Mouse (Mus musculus): ENCODE data around the gene Cox11.

Gene Cox11

DNA sequence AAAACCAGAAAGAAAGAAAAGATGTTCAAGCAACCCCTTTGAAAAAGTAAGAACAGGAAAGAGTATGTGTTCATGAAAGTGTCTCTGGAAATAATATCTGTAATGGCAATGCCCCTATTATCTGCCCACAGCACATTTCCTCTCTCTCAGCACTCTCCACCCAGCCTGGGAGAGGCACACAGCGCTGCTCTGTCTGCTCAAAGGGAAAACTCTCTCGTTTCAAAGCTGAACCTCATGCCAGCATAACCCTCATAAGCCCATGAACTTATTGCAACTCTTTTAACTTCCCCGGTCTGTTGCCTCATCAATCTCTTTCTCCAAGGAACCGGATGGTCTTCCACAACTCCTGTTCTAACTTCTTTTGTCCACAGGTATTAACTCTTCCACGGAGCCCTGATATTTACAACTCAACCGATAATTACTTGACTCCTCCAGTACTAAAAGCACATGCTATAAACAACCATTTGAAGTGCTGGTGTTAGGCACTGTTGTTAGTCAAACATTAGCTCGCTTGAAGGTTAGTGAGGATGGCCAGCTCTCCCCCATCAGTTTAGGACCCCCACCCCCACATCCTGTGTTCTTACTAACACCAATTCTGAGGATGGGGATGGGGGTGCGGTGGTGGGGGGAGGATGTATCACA is 26.5 kb downstream of the Cox11 start:
- DNase-seq (ENCODE audit: low read depth, low spot score), result no peak

DNA sequence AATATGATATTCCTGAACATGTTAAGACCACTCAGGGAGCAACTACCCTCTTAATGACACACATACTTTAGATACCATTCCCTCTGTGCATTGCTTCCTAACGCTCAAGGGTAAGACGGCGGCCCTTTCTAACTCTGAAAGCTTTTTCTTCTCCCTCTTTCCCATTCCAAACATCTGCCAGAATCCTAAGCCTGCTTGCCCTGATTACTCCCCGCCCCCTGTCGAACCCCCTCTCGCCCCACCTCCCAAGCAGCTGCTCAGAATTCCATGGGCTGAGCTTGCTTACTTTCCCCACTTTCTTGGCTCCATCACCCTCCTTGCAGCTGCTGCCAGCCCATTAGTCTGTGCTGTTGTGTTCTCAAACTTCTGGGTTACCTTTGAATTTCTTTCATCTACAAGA is 27.2 kb downstream of the Cox11 start:
- DNase-seq (ENCODE audit: low read depth, low spot score), result no peak

DNA sequence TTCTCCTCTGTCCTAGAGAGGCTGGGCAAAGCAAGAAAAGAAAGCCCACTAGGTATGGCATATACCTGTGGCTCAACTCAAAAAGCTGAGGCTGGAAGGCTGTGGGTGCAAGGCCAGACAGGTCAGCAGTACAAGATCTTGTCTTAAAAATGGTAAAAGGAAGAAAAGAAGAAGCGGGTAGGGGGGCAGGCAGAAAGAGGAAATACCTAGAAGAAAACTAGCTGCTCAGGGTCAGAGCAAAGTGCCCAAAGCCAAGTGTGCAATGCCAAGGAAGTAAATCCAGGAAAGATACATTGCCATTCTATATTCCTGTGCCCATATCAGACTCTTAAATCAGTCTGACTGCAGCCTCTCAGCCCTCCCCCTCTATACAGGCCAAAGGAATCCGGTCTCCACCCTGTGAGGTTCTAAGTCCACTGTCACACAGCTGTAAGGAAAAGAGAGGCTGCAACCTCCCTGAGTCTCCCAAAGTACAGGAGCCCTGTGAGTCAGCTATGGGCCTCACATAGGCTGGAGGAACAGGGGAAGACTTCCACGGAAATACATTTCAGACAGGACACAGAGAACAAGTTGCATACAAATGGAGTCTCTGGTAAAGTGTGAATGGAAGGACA is 28.3 kb downstream of the Cox11 start:
- no peak for DNase-seq (ENCODE audit: low read depth, low spot score)

DNA sequence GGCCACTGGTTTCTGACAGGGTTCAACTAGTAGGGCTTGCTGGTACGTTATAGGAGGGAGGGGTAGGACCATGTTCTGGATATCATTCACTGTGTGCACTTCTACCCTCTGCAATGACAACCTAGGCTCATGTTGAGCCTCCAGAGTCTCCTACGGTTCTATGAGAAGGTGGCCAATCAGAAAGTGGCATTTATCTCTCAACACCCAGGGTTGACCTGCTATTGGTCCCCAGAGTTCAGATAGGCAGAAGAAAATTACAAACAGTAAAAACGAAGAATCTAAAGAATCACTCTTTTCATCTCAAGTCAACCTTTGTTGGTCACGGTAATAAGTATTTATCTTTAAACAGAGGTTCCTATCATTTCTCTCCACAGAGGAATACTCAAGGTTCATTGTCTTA is 28.9 kb downstream of the Cox11 start:
- DNase-seq (ENCODE audit: low read depth, low spot score), result no peak

DNA sequence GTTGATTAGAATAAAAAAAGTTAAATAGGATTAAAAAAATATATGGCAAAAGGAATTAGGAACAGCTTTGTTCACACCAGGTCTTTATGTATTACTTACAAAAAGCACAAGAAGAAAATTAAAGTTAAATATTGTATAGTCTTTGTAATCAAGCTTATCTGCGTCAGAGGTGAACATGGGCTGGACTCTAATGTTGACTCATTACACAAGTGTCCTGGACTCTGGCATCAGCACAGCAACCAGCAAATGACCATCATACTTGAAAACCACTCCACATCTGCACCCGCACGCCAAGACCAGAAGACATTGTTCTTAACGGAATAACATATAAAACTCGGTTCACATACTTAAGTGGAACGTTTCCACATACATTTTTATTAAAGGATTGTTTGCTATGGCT is 29.4 kb downstream of the Cox11 start:
- no peak for DNase-seq (ENCODE audit: low read depth, low spot score)

DNA sequence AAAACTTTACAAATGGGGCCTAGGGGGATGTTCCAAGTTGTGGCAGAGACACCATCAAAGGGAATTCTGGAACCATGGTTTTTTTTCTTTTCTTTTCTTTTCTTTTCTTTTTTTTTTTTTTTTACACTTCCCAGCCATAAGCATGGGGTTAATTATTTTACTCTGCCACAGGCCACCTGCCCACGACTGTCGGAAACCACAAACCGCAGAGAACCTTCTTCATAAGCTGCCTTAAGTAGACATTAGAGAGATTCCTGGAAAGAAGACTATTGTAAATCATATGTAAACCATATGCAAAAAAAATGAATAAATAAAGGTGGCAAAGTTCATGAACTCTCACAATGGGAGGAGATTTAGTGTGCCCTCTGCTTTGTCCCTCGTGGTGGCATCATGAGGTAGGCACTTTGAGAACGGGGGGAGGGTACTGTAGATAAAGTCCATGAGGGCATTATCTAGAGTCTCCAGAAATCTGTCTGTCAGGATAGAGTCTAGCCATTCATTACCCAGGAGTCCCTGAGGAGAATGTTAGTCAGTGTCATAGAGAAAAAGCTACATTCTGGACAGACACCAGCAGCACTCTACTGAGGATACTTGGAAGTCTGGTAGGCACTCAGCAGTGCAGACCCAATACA is 37.6 kb downstream of the Cox11 start:
- no peak for DNase-seq (ENCODE audit: low read depth, low spot score)

DNA sequence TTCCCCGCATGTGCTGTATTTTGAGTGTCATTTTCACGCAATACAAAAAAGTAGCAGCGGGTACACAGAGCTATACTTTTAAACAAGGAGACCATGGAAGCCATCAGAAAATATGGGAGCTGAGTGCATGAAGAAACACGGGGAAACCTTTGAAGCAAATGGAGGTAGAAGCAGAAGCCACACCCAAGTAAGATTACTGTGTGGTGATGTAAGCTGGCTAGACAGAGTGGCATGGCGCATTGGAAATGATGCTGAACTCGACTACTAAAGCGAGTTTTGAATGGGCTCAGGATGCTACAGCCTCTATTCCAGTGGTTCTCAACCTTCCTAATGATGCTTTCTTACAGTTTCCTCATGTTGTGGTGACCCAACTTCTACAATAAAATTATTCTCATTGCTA is 39.1 kb downstream of the Cox11 start:
- DNase-seq (ENCODE audit: low read depth, low spot score), result no peak

DNA sequence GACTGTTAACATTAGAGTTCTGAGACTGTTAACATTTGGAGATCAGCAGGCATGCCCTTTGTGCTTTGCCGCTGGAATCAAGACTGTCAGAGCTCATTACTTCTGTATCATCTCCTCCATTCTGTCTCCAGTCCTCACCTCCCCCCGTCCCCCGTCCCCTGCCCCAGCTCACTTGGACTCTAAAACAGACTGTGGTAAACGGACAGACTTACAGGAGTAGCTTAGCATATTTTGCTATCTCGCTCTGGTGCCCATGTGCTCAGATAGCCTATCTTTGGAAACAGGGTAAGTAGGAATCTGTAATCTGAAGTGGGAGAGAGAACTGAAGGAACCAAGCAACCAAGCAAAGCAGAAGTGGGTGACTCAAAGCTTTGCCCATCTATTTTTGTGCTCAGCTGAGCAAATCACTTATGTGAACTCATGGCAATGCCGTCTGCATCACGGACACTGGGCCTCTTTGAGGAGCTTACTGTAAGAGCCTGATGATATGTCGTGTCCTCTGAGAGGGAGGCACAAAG is 39.9 kb downstream of the Cox11 start:
- no peak for DNase-seq (ENCODE audit: low read depth, low spot score)

DNA sequence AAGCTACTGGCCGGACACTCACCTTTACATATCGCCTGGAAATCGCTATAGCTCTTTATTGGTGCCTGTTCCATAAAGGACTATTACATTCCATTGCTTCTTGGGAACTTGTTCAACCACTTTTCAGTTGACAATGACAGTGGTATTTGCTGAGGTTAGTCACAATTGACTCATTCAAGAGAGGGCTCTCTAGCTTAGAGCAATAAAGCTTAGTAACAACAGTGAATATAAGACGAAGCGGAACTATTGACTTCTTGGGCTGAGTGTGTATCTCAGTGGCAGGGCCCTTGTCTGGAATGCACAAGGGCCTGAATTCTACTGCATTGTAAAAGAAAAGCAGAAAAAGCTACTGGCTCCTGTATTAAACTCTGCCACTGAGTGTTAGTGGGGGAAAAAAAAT is 40.6 kb downstream of the Cox11 start:
- DNase-seq (ENCODE audit: low read depth, low spot score), result no peak

DNA sequence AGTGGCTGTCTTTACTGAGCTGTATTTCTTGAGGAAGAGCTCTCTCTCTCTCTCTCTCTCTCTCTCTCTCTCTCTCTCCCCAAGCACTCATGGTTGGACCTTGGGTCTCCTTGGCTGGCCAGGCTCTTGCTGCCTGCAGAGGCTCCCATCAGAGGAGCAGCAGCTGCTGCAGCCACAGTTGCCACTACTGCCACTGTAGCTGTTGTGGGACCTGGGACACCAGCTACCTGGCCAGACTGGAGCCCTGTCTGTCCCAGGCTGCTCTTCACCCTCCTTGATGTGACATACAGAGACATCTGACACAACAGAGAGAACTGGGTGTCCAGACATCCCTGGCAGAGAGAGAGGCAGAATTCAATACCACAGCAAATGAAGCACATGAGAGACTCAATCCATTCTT is 43.2 kb downstream of the Cox11 start:
- no peak for DNase-seq (ENCODE audit: low read depth, low spot score)

DNA sequence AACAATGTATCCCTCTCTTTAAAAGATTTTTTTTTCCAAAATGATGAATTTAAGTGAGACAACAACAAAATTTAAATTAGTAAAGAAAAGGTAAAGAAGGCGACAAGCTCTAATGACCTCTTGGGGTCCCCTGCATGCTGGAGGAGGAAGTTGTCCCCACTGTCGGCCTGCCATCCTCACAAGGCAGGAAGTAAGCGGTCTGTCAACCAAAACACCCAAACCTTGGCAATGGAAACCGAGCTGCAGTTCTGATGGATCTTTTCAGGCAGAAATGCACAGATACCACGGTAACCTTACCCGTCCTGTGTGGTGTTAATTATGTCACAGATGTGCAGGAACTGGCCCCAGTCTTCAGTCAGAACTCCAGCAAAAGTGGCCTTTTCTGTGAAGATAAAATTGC is 46.8 kb downstream of the Cox11 start:
- DNase-seq (ENCODE audit: low read depth, low spot score), result no peak

DNA sequence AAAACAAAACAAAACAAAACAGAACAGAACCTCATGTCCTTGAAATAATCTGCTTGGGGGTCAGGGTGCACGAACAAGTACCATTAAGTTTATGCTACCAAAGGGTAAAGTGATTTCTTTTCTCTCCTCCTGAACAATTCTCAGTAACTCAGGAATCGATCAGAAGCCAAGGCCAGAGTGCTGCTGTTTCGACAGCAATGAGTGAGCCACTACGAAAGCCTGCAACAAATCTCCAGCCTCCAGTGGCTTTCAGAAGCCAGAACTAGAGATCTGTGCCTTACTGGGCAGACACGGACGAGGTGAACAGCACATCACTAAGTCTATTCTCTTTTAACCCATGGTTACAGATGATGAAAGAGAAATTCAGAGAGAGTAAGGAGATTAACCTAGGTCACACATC is 47.2 kb downstream of the Cox11 start:
- no peak for DNase-seq (ENCODE audit: low read depth, low spot score)

DNA sequence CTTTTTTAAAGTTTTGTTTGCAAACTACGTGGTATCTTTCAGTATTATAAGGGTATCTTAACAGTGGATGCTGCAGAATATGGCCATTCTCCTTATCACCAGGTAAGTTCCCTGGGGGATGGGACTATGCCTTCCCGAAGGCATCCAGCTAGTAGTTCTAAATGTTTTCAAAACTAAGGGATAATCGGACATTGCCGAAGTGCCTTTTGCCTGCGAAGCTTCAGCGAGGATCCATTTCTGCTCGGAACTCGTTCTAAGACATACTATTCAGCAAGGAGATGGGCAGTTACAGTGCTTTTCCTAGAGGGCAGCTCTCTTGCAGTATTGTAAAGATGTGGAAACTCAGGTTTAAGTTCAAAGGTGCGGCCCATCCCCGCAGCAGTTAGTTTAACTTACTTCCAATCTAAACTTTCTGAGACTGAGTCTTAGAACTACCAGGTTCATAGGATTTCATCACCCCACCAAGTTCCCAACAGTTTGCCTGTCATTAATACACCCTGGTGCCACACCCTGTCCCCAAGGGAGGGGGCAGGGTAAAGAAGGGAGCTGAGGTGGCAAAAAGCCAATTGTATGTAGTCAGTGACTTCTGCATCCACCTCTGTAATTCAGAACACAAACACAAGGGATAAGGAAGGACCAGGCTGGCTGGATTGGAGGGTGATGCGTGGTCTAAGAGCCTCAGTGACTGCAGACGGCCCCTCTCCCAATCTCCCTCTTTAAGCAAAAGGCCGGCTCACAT is 48.5 kb downstream of the Cox11 start:
- no peak for DNase-seq (ENCODE audit: low read depth, low spot score)

DNA sequence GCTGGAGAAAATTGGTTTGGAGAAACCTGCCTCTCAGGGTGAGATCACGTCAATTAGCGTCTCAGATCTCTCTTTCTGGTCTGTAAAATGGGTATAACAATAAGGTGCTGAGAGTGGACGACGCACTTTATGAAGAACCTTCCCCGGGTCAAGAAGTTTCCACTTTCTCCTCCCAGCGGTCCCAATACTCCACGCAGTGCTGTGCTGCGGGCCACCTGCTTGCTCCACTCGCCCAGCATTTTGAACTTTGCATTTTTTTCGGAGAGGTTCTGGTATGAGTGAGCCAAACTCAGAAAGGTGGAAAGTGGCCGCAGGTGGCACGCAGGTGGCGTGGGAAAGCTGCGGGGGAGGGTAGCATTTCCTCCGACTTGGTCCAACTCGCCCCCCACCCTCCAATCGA is 49.1 kb downstream of the Cox11 start:
- DNase-seq (ENCODE audit: low read depth, low spot score), result no peak

DNA sequence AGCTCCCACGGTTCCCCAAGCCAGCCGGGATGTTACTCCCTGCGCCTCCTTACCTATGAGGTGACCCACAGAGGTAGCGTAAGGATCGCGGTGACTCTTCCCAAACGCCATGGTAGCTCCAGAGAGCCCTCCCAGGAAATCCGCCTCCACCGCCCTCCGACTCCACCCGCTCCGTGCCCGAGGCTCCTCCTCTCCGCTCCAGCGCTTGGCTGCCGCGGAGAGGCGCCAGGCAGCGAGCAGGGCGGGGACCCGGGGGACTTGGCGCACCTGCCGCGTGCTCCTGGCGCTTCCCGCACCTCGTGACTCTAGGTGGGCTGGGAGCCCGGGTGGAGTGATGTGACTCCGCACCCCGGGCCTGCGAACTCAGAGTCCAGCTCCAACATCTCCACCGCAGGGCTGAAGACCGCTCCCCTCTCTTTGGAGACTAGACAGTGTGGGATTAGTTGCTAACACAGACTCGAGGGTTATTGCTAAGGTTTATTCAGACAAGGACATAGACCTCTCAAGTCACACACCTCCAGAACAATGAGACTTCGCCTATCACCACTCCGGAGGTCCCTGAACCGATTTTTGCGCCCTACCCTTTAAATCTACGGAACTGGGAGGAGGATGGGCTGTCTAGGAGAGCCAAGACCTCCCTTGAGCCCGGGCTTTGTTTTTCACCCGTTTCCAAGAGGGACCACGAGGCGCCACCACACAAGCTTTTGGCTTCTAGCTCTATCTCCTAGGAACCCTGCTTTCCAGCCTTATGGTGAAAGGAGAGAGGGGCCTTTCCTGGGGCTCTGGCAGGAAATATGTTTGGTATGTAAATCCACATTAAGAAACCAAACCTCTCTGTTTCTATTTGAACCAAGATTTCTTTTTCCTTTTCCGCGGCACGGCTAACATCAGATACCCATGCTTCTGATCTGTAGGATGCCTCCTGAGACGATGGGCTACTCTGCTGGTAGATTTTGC is 49.8 kb downstream of the Cox11 start, which contains the start of gene Tom1l1:
Gene Tom1l1, minus strand, starts transcription at position 907 of the 957 bp plus-strand sequence.
- DNase-seq (ENCODE audit: low read depth, low spot score), result no peak

DNA sequence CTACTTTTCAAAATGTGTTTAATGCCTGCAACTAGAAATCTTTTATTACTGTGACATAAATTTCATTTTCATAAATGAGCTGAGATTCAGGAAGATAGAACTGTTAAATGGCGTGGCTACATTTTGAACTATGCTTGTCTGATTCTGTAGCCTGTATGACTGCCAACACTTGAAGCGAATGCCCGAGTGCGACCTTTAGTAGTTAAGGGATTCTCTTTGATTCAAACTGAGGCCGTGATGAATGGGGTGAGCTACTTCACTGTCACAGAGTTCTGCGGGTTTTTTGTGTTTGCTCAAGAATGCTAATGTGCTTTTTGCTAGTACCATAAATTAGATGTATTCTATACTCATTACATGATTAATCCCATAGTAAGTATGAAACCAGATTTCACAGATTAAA is 52.4 kb downstream of the Cox11 start:
- no peak for DNase-seq (ENCODE audit: low read depth, low spot score)

DNA sequence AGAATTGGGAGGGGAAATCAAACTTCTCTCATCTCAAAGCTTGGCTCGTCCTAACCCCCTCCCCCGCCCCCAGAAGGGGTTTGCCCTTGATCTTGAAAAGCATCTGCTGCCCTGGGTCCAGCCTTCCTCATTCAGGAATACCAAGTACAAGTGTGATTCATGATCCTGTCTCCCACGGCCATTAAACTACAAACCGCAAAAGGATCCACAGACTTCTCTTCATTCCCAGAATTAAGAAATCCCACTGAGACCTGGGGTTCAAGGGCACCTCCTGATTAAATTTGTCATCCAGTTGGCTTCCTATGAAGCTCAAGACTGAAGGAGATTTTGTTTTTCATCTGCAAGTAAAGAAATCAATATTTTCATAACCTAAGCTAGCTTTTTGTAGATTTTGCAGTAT is 56.2 kb downstream of the Cox11 start:
- no peak for DNase-seq (ENCODE audit: low read depth, low spot score)
